ENCODE assay signal across 18 mouse cellular contexts in the genomic region with DNA sequence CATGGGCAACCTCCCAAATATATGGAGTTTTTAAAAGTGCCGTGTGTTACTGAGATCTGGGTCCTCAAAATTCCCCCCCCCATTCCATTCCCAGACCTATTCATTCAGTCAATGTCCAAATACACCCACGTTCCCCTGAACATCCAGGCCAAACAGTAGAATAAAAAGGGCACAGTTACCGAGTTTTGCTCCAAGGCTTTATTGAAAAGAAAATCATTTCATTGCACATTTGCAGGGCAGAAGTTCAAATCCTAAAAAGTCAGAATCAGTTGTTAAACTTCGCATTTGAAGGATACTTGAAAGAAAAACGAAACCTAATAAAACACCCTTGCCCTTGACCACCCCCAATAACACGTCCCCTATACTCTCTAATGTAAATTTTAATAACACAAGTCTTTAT. TPM values are rescaled to one million over a fixed set of nuclear protein-coding genes. Genes with fewer than 3 reads are reported as not detected.
A peak's percentile ranks its signal among the peaks of the same experiment; 100 is the strongest.
DNase-seq lines count a peak whose midpoint lies in the region; ATAC-seq and TF ChIP-seq lines count a peak whose summit lies in the region.
"Had no signal": no experiment of that assay in that cellular context is flagged by ENCODE, and none has a peak within 500 bp of the region (broad histone marks: within the 10 kb centered on the region; RNA-seq: fewer than 3 reads in every experiment).

No protein-coding gene starts in this region.

- no peak for DNase-seq in kidney, adult 2 months
- no peak for DNase-seq in kidney, postnatal 36 days
- DNase-seq in kidney, postnatal 0 days (ENCODE audit: low spot score): no peak
- DNase-seq in kidney, adult 11 months: no peak
- DNase-seq in testis, postnatal 10 days (ENCODE audit: low spot score): peak; percentile 25
- DNase-seq in testis, postnatal 14 days (ENCODE audit: low spot score): no peak
- DNase-seq: cerebellum, adult 11-12 months had no signal

- H3K9me3 ChIP-seq in kidney, postnatal 0 days (replicated peaks; ENCODE audit: low read length): no peaks in the 10 kb centered on the region
- H3K9me3 ChIP-seq in neural tube, embryonic 15.5 days (replicated peaks): no peaks in the 10 kb centered on the region
- H3K9me3 ChIP-seq: embryonic facial prominence, embryonic 13.5 days; forebrain, embryonic 15.5 days; heart, embryonic 13.5 days had no signal

- H3K27me3 ChIP-seq in kidney, adult 2 months (replicated peaks; ENCODE audit: control insufficient read depth, insufficient read depth, low read length): no peaks in the 10 kb centered on the region
- no peaks in the 10 kb centered on the region for H3K27me3 ChIP-seq in kidney, postnatal 0 days (ENCODE audit: insufficient read depth, low read length)
- H3K27me3 ChIP-seq in neural tube, embryonic 15.5 days (replicated peaks): 0 out of 2 replicates have a peak, but pooled peaks cover 11% of the 10 kb centered on the region

- WGBS in kidney, adult 2 months: 63% methylated on average over 6 of the region's 6 CpGs
- WGBS in kidney, postnatal 0 days: 48% methylated on average over 6 of the region's 6 CpGs
- 36% methylated on average over 6 of the region's 6 CpGs for WGBS in neural tube, embryonic 15.5 days

- H3K4me2 ChIP-seq in kidney, postnatal 0 days (ENCODE audit: low read length): peak overlapping the region; percentile 81
- H3K4me2 ChIP-seq in neural tube, embryonic 15.5 days: peak overlapping the region; percentile 60; the same call in 1 of the 2 replicates
- H3K4me2 ChIP-seq: embryonic facial prominence, embryonic 13.5 days; forebrain, embryonic 15.5 days; heart, embryonic 13.5 days had no signal

- H3K27ac ChIP-seq in kidney, adult 2 months (ENCODE audit: insufficient read depth, low read depth, low read length): peak overlapping the region; percentile 78
- H3K27ac ChIP-seq in kidney, postnatal 0 days: peak overlapping the region; percentile 100
- H3K27ac ChIP-seq in neural tube, embryonic 15.5 days (replicated peaks): no peak overlapping the region
- H3K27ac ChIP-seq: embryonic facial prominence, embryonic 13.5 days; forebrain, embryonic 15.5 days; heart, embryonic 13.5 days had no signal

- no peak overlapping the region for H3K4me3 ChIP-seq in kidney, adult 2 months (ENCODE audit: insufficient read depth, low read depth, low read length)
- peak overlapping the region; percentile 89; the same call in 1 of the 2 replicates for H3K4me3 ChIP-seq in kidney, postnatal 0 days (replicated peaks; ENCODE audit: low read depth, low read length)
- H3K4me3 ChIP-seq in neural tube, embryonic 15.5 days (replicated peaks): no peak overlapping the region
- H3K4me3 ChIP-seq: embryonic facial prominence, embryonic 13.5 days; forebrain, embryonic 15.5 days; heart, embryonic 13.5 days had no signal

- no peaks in the 10 kb centered on the region for H3K4me1 ChIP-seq in kidney, adult 2 months (ENCODE audit: control insufficient read depth, insufficient read depth, low read length)
- peaks cover 12% of the 10 kb centered on the region for H3K4me1 ChIP-seq in kidney, postnatal 0 days (replicated peaks; ENCODE audit: insufficient read depth, low read length)
- H3K4me1 ChIP-seq in neural tube, embryonic 15.5 days: peaks cover 37% of the 10 kb centered on the region

- H3K9ac ChIP-seq in kidney, postnatal 0 days (ENCODE audit: low read depth, low read length): 0 out of 2 replicates have a peak overlapping the region, but pooled peaks have one; percentile 4
- no peak overlapping the region for H3K9ac ChIP-seq in neural tube, embryonic 15.5 days (replicated peaks)
- H3K9ac ChIP-seq: embryonic facial prominence, embryonic 13.5 days; forebrain, embryonic 15.5 days; heart, embryonic 13.5 days had no signal

- no peak for TF ChIP-seq POLR2A in kidney, adult 2 months (IDR thresholded peaks at IDR 0.05; ENCODE audit: low read depth, low read length)

- no peaks in the 10 kb centered on the region for H3K36me3 ChIP-seq in kidney, adult 2 months (ENCODE audit: control insufficient read depth, insufficient read depth, low read length)
- H3K36me3 ChIP-seq in kidney, postnatal 0 days (ENCODE audit: insufficient read depth, low read length): no peaks in the 10 kb centered on the region
- no peaks in the 10 kb centered on the region for H3K36me3 ChIP-seq in neural tube, embryonic 15.5 days
- H3K36me3 ChIP-seq: embryonic facial prominence, embryonic 13.5 days; forebrain, embryonic 15.5 days; heart, embryonic 13.5 days had no signal

- TF ChIP-seq CTCF in kidney, adult 2 months (conservative IDR thresholded peaks at IDR 0.05; ENCODE audit: insufficient read depth, insufficient read length, low read depth, low read length): no peak
- TF ChIP-seq CTCF in kidney, postnatal 0 days (IDR thresholded peaks at IDR 0.05; ENCODE audit: low read depth): no peak

- ATAC-seq in kidney, postnatal 0 days (replicated peaks; ENCODE audit: low FRiP score, low read depth): no peak
- ATAC-seq in neural tube, embryonic 15.5 days (ENCODE audit: low FRiP score): no peak
- ATAC-seq in CD4-positive, CD25-positive, alpha-beta regulatory T cell, adult 4 months: no peak
- ATAC-seq: activated CD4-positive, CD25-positive, alpha-beta regulatory T cell, adult 4 months; forebrain, embryonic 15.5 days; Patski had no signal

RNA-seq across cellular contexts. Expression of gene Hoxd8, which starts 1.6 kb away (rescaled TPM):
- polyA plus RNA-seq in kidney, adult 2 months (2012; rRNA removed): 45.8 and 46.2 TPM in 2 replicates
- polyA plus RNA-seq in kidney, postnatal 0 days (2015; fragmentation: Nextera tagmentation; extraction: Ambion mirVana): 73.4 and 76.7 TPM in 2 replicates
- 12.4 and 12.5 TPM in 2 replicates for polyA plus RNA-seq in neural tube, embryonic 15.5 days (2015; fragmentation: Nextera tagmentation; extraction: Ambion mirVana)
- polyA plus RNA-seq in CD4-positive, CD25-positive, alpha-beta regulatory T cell, adult 4 months (2017; shearing (Covaris generic)): not detected
- polyA plus RNA-seq: activated CD4-positive, CD25-positive, alpha-beta regulatory T cell, adult 4 months; C2C12; cortical plate, adult 2 months had no signal

RNA-seq across cellular contexts. Expression of gene Hoxd9, which starts 5.3 kb away (rescaled TPM):
- 23.9 and 26.0 TPM in 2 replicates for polyA plus RNA-seq in kidney, adult 2 months (2012; rRNA removed)
- 57.8 and 67.0 TPM in 2 replicates for polyA plus RNA-seq in kidney, postnatal 0 days (2015; fragmentation: Nextera tagmentation; extraction: Ambion mirVana)
- 20.0 and 21.3 TPM in 2 replicates for polyA plus RNA-seq in neural tube, embryonic 15.5 days (2015; fragmentation: Nextera tagmentation; extraction: Ambion mirVana)
- polyA plus RNA-seq in CD4-positive, CD25-positive, alpha-beta regulatory T cell, adult 4 months (2017; shearing (Covaris generic)): not detected
- polyA plus RNA-seq: activated CD4-positive, CD25-positive, alpha-beta regulatory T cell, adult 4 months; C2C12; cortical plate, adult 2 months; forebrain, embryonic 15.5 days; heart, embryonic 13.5 days had no signal

RNA-seq across cellular contexts. Expression of gene Hoxd3, which starts 8.9 kb away (rescaled TPM):
- 10.2 and 10.7 TPM in 2 replicates for polyA plus RNA-seq in kidney, adult 2 months (2012; rRNA removed)
- 7.9 and 8.0 TPM in 2 replicates for polyA plus RNA-seq in kidney, postnatal 0 days (2015; fragmentation: Nextera tagmentation; extraction: Ambion mirVana)
- 14.5 and 29.1 TPM in 2 replicates for polyA plus RNA-seq in neural tube, embryonic 15.5 days (2015; fragmentation: Nextera tagmentation; extraction: Ambion mirVana)
- not detected for polyA plus RNA-seq in CD4-positive, CD25-positive, alpha-beta regulatory T cell, adult 4 months (2017; shearing (Covaris generic))
- polyA plus RNA-seq: activated CD4-positive, CD25-positive, alpha-beta regulatory T cell, adult 4 months; C2C12; cortical plate, adult 2 months; forebrain, embryonic 15.5 days had no signal

RNA-seq across cellular contexts. Expression of gene Hoxd4, which starts 8.9 kb away (rescaled TPM):
- polyA plus RNA-seq in kidney, adult 2 months (2012; rRNA removed): 20.3 and 31.4 TPM in 2 replicates
- polyA plus RNA-seq in kidney, postnatal 0 days (2015; fragmentation: Nextera tagmentation; extraction: Ambion mirVana): 3.3 and 4.4 TPM in 2 replicates
- 4.3 and 4.5 TPM in 2 replicates for polyA plus RNA-seq in neural tube, embryonic 15.5 days (2015; fragmentation: Nextera tagmentation; extraction: Ambion mirVana)
- polyA plus RNA-seq in CD4-positive, CD25-positive, alpha-beta regulatory T cell, adult 4 months (2017; shearing (Covaris generic)): not detected
- polyA plus RNA-seq: activated CD4-positive, CD25-positive, alpha-beta regulatory T cell, adult 4 months; C2C12; cortical plate, adult 2 months; embryonic facial prominence, embryonic 13.5 days; forebrain, embryonic 15.5 days; heart, embryonic 13.5 days had no signal

RNA-seq across cellular contexts. Expression of gene Hoxd10, which starts 11.1 kb away (rescaled TPM):
- 7.6 and 7.9 TPM in 2 replicates for polyA plus RNA-seq in kidney, adult 2 months (2012; rRNA removed)
- polyA plus RNA-seq in kidney, postnatal 0 days (2015; fragmentation: Nextera tagmentation; extraction: Ambion mirVana): 44.6 and 45.5 TPM in 2 replicates
- 61.8 and 83.6 TPM in 2 replicates for polyA plus RNA-seq in neural tube, embryonic 15.5 days (2015; fragmentation: Nextera tagmentation; extraction: Ambion mirVana)
- polyA plus RNA-seq in CD4-positive, CD25-positive, alpha-beta regulatory T cell, adult 4 months (2017; shearing (Covaris generic)): not detected
- polyA plus RNA-seq: activated CD4-positive, CD25-positive, alpha-beta regulatory T cell, adult 4 months; C2C12; cortical plate, adult 2 months; forebrain, embryonic 15.5 days; heart, postnatal 0 days; hindbrain, embryonic 11.5 days had no signal

Comparison
In these comparisons a context has a peak if more than half of its experiments do, and no peak if none do; other contexts are left out.
1. RNA of gene Hoxd8, which starts 1.6 kb away (polyA plus RNA-seq): 73.4 to 76.7 TPM in kidney, postnatal 0 days, 45.8 to 46.2 TPM in kidney, adult 2 months and 12.4 to 12.5 TPM in neural tube, embryonic 15.5 days; not detected in CD4-positive, CD25-positive, alpha-beta regulatory T cell, adult 4 months; every median in the first group is over 10 times any median in the second.
2. RNA of gene Hoxd9, which starts 5.3 kb away (polyA plus RNA-seq): 57.8 to 67.0 TPM in kidney, postnatal 0 days, 23.9 to 26.0 TPM in kidney, adult 2 months and 20.0 to 21.3 TPM in neural tube, embryonic 15.5 days; not detected in CD4-positive, CD25-positive, alpha-beta regulatory T cell, adult 4 months; every median in the first group is over 10 times any median in the second.